Mouse (Mus musculus) Patski (cell line): ENCODE data around the gene Smim24. TPM values are rescaled to one million over a fixed set of nuclear protein-coding genes. Genes with fewer than 3 reads are reported as not detected.

ENCODE experiments used
- ATAC-seq: fragments of 100-300 bp; one replicate; pipeline ENCODE4 v1.8.0; 2021
- CTCF ChIA-PET: fragments of 350-600 bp; sonication (Branson Sonifier 250); formaldehyde crosslinking; loops from one replicate; lab custom pipeline; 2022; ENCODE audit warnings: inconsistent platforms; lab: Charles Lee
- POLR2A ChIA-PET: fragments of 350-600 bp; sonication (Branson Sonifier 250); formaldehyde crosslinking; loops from one replicate; lab custom pipeline; 2022; ENCODE audit warnings: antibody characterized with exemption, inconsistent platforms; lab: Charles Lee
- DNase-seq: peaks from one replicate; pipeline ENCODE4 v3.0.0-alpha.2; 2011; ENCODE audit warnings: low read depth, low spot score
- H3K27me3 ChIP-seq: fragments of 371-371 bp; one replicate; pipeline ENCODE4 v1.5.1; 2021
- CTCF ChIP-seq: fragments of 100-300 bp; IDR thresholded peaks from one replicate; pipeline ENCODE4 v1.5.1; 2021
- in situ Hi-C: fragments of 300-500 bp; cut with MboI; formaldehyde crosslinking; loops from 3 replicates; pipeline ENCODE4 v1.11.1; 2018; ENCODE audit warnings: low pct_unique_long_range_greater_than_20kb, mixed read lengths
- polyA plus RNA-seq: library from polyadenylated mRNA; unstranded; gene quantifications from one replicate; pipeline ENCODE4 v1.2.3, GENCODE M21; 2021

The Smim24 gene
- polyA plus RNA-seq, 1 experiment from 2014 or later, result 0.18 TPM

GRCm38 (mm10) chr10:81414682-81415081 is 21.8 kb downstream of the Smim24 start:
- H3K27me3 ChIP-seq, result no peaks in the 10 kb centered on the region
- POLR2A ChIA-PET, result no interaction called here
- CTCF ChIA-PET, result no interaction called here
- DNase-seq (no peak), ATAC-seq (no peak)
- TF ChIP-seq CTCF, result no peak
- in situ Hi-C loops, result no loop called here

- no peaks in the 10 kb centered on the region for H3K27me3 ChIP-seq
- DNase-seq (no peak), ATAC-seq (no peak)
- TF ChIP-seq CTCF, result no peak
- CTCF ChIA-PET, result interaction anchor here (1.3 kb wide), 1 partner anchor 26 kb away, joined by 5 read pairs; the partner anchor contains the start of gene Gm48552
- POLR2A ChIA-PET, result interaction anchor here (0.6 kb wide), 1 partner anchor 35 kb away, joined by 5 read pairs; no protein-coding TSS in a partner anchor
- in situ Hi-C loops, result no loop called here
Observed at GRCm38 (mm10) chr10:81415146-81415545, 22.3 kb downstream of the Smim24 start.

- POLR2A ChIA-PET, result interaction anchor here (0.6 kb wide), 1 partner anchor 36 kb away, joined by 5 read pairs; no protein-coding TSS in a partner anchor
Observed at GRCm38 (mm10) chr10:81415549-81416310, 22.9 kb downstream of the Smim24 start.

GRCm38 (mm10) chr10:81416581-81417226 is 23.9 kb downstream of the Smim24 start:
- H3K27me3 ChIP-seq, result no peaks in the 10 kb centered on the region
- DNase-seq, result no peak
- TF ChIP-seq CTCF, result no peak
- ATAC-seq, result no peak
- CTCF ChIA-PET, result interaction anchor here (0.8 to 1.6 kb wide), 3 partner anchors 9 to 13 kb away, joined by 3 to 4 read pairs (median 4); no protein-coding TSS in a partner anchor
- POLR2A ChIA-PET, result no interaction called here
- in situ Hi-C loops, result no loop called here

More at GRCm38 (mm10) chr10:81415549-81416310, 22.9 kb downstream of the Smim24 start:
- CTCF ChIA-PET, result interaction anchor here (1.3 to 1.6 kb wide), 3 partner anchors 8 to 26 kb away, joined by 4 to 5 read pairs (median 4); partner anchors contain the start of gene Gm48552
- ATAC-seq (no peak), DNase-seq (no peak)
- H3K27me3 ChIP-seq, result no peaks in the 10 kb centered on the region
- in situ Hi-C loops, result no loop called here
- no peak for TF ChIP-seq CTCF

- no peak for TF ChIP-seq CTCF
- in situ Hi-C loops, result no loop called here
- ChIA-PET CTCF (interaction anchor here (0.8 to 1.7 kb wide), 4 partner anchors 10 to 22 kb away, joined by 3 to 6 read pairs (median 4); no protein-coding TSS in a partner anchor), POLR2A (no interaction called here)
- no peak for DNase-seq
- no peak for ATAC-seq
- H3K27me3 ChIP-seq, result no peaks in the 10 kb centered on the region
Observed at GRCm38 (mm10) chr10:81417227-81418215, 24.7 kb downstream of the Smim24 start.

- ChIA-PET CTCF (interaction anchor here (1.0 to 1.7 kb wide), 2 partner anchors 11 to 23 kb away, joined by 4 to 6 read pairs; no protein-coding TSS in a partner anchor), POLR2A (no interaction called here)
- DNase-seq (no peak), ATAC-seq (no peak)
- no peak for TF ChIP-seq CTCF
- in situ Hi-C loops, result no loop called here
- no peaks in the 10 kb centered on the region for H3K27me3 ChIP-seq
Observed at GRCm38 (mm10) chr10:81418216-81419070, 25.6 kb downstream of the Smim24 start.

GRCm38 (mm10) chr10:81419111-81419928 is 26.5 kb downstream of the Smim24 start:
- ATAC-seq, result no peak
- H3K27me3 ChIP-seq, result no peaks in the 10 kb centered on the region
- TF ChIP-seq CTCF, result no peak
- in situ Hi-C loops, result no loop called here
- ChIA-PET POLR2A (no interaction called here), CTCF (interaction anchor here (1.7 kb wide), 1 partner anchor 12 kb away, joined by 6 read pairs; no protein-coding TSS in a partner anchor)
- DNase-seq, result no peak

GRCm38 (mm10) chr10:81420191-81420767 is 27.4 kb downstream of the Smim24 start:
- ChIA-PET POLR2A (no interaction called here), CTCF (no interaction called here)
- H3K27me3 ChIP-seq, result no peaks in the 10 kb centered on the region
- TF ChIP-seq CTCF, result no peak
- in situ Hi-C loops, result no loop called here
- ATAC-seq (no peak), DNase-seq (no peak)
